ENCODE assay signal across 9 mouse cellular contexts in the genomic region with DNA sequence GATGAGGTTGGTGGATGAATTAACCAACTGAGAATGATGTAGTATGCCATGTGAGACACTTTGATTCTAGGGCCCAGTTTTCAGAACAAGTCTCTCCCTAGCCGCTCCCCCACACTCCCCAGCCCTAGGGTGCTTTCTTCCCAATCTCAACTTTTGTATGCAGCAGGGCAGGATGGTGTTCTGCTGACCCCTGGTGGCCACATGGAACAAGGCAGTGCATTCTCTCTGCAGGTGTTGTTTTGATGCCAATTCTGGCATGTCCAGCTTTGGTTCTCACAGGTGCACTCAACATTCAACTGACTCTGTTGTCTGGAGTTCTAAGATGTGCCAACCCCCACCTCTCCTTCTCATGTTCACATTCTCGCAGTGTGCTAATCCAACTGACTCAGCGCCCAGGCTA. TPM values are rescaled to one million over a fixed set of nuclear protein-coding genes. Genes with fewer than 3 reads are reported as not detected.
DNase-seq lines count a peak whose midpoint lies in the region; ATAC-seq and TF ChIP-seq lines count a peak whose summit lies in the region.
"Had no signal": no experiment of that assay in that cellular context is flagged by ENCODE, and none has a peak within 500 bp of the region (broad histone marks: within the 10 kb centered on the region; RNA-seq: fewer than 3 reads in every experiment).

No protein-coding gene starts in this region.

- 43% methylated on average over 3 of the region's 3 CpGs for WGBS in heart, postnatal 0 days
- WGBS in lung, embryonic 16.5 days = 41% methylated on average over 3 of the region's 3 CpGs

- peaks cover 10% of the 10 kb centered on the region; the same call in 1 of the 2 replicates for H3K27me3 ChIP-seq in E14TG2a.4 (ENCODE audit: insufficient read depth, low read length)
- no peaks in the 10 kb centered on the region for H3K27me3 ChIP-seq in heart, postnatal 0 days (ENCODE audit: control insufficient read depth, insufficient read depth, low read length)
- H3K27me3 ChIP-seq in lung, embryonic 16.5 days (ENCODE audit: control insufficient read depth, insufficient read depth, low read depth, low read length) = no peaks in the 10 kb centered on the region
- H3K27me3 ChIP-seq: heart, embryonic 13.5 days had no signal

- TF ChIP-seq CTCF in E14TG2a.4 (conservative IDR thresholded peaks at IDR 0.05; ENCODE audit: low read length) = peak; percentile 90
- peak; percentile 97 for TF ChIP-seq CTCF in heart, postnatal 0 days (IDR thresholded peaks at IDR 0.05; ENCODE audit: low read depth)

- H3K9ac ChIP-seq in heart, postnatal 0 days (replicated peaks; ENCODE audit: low read depth, low read length) = no peak overlapping the region
- H3K9ac ChIP-seq in lung, embryonic 16.5 days (ENCODE audit: low read length) = no peak overlapping the region
- H3K9ac ChIP-seq: heart, embryonic 13.5 days had no signal

- no peak overlapping the region for H3K4me3 ChIP-seq in E14TG2a.4 (replicated peaks; ENCODE audit: low read length)
- H3K4me3 ChIP-seq in heart, postnatal 0 days (ENCODE audit: low read depth, low read length) = no peak overlapping the region
- no peak overlapping the region for H3K4me3 ChIP-seq in lung, embryonic 16.5 days (ENCODE audit: low read length)
- H3K4me3 ChIP-seq: heart, embryonic 13.5 days had no signal

- no peaks in the 10 kb centered on the region for H3K9me3 ChIP-seq in E14TG2a.4 (ENCODE audit: low read length)
- H3K9me3 ChIP-seq in heart, postnatal 0 days (replicated peaks; ENCODE audit: control insufficient read depth, low read length) = no peaks in the 10 kb centered on the region
- no peaks in the 10 kb centered on the region for H3K9me3 ChIP-seq in lung, embryonic 16.5 days (ENCODE audit: control insufficient read depth, low read length)
- H3K9me3 ChIP-seq: heart, embryonic 13.5 days had no signal

- peak; percentile 79 for DNase-seq in adrenal gland, postnatal 10 days
- DNase-seq in embryo, embryonic 11.5 days (ENCODE audit: low read depth, low spot score) = peak; percentile 46
- DNase-seq in heart, postnatal 0 days (ENCODE audit: low spot score) = peak; percentile 61
- DNase-seq in kidney, postnatal 25 days = peak; percentile 71 to 77
- peak; percentile 37 for DNase-seq in retina, adult 2 months (ENCODE audit: low read depth, low spot score)
- DNase-seq in thymus, postnatal 14 days = peak; percentile 83

- no peak overlapping the region for H3K4me2 ChIP-seq in heart, postnatal 0 days (ENCODE audit: low read depth, low read length)
- no peak overlapping the region for H3K4me2 ChIP-seq in lung, embryonic 16.5 days (ENCODE audit: low read depth, low read length)
- H3K4me2 ChIP-seq: heart, embryonic 13.5 days had no signal

- H3K27ac ChIP-seq in heart, postnatal 0 days (ENCODE audit: low read depth) = no peak overlapping the region
- no peak overlapping the region for H3K27ac ChIP-seq in lung, embryonic 16.5 days (ENCODE audit: low read length)
- H3K27ac ChIP-seq: heart, embryonic 13.5 days had no signal

- TF ChIP-seq EP300 in heart, postnatal 0 days (IDR thresholded peaks at IDR 0.05; ENCODE audit: low read depth) = no peak

- ATAC-seq in heart, postnatal 0 days (ENCODE audit: insufficient read depth, low read depth) = peak; percentile 59; the same call in 1 of the 2 replicates
- ATAC-seq in lung, embryonic 16.5 days (ENCODE audit: low read depth) = peak; percentile 35; the same call in 1 of the 2 replicates

- H3K4me1 ChIP-seq in E14TG2a.4 (replicated peaks; ENCODE audit: low read depth, low read length) = peaks cover 8% of the 10 kb centered on the region; the same call in 1 of the 2 replicates
- 0 out of 2 replicates have a peak, but pooled peaks cover 8% of the 10 kb centered on the region for H3K4me1 ChIP-seq in heart, postnatal 0 days (ENCODE audit: control insufficient read depth, insufficient read depth)
- H3K4me1 ChIP-seq in lung, embryonic 16.5 days (replicated peaks; ENCODE audit: control insufficient read depth, insufficient read depth, low read length) = no peaks in the 10 kb centered on the region
- H3K4me1 ChIP-seq: heart, embryonic 13.5 days had no signal

- peaks cover 19% of the 10 kb centered on the region for H3K36me3 ChIP-seq in E14TG2a.4 (ENCODE audit: insufficient read depth, low read length)
- H3K36me3 ChIP-seq in heart, postnatal 0 days (replicated peaks; ENCODE audit: control insufficient read depth, insufficient read depth, low read length) = peaks cover 15% of the 10 kb centered on the region
- H3K36me3 ChIP-seq in lung, embryonic 16.5 days (ENCODE audit: control insufficient read depth, insufficient read depth, low read length) = peaks cover 5% of the 10 kb centered on the region; the same call in 1 of the 2 replicates

RNA-seq across cellular contexts. Expression of a gene that starts 14.2 kb away (rescaled TPM):
- total RNA-seq in adrenal gland, postnatal 10 days (2021) = not detected
- total RNA-seq in heart, postnatal 0 days (2014; rRNA removed; ENCODE audit: low replicate concordance) = not detected in 2 replicates
- 0.18 and 0.29 TPM in 2 replicates for polyA plus RNA-seq in heart, postnatal 0 days (2015; fragmentation: Nextera tagmentation; extraction: Ambion mirVana)
- 0.38 and 0.39 TPM in 2 replicates for polyA plus RNA-seq in lung, embryonic 16.5 days (2015; fragmentation: Nextera tagmentation; extraction: Ambion mirVana)

RNA-seq across cellular contexts. Expression of a gene that starts 39.2 kb away (rescaled TPM):
- 10 to 100 TPM; 43.9 to 46.8 TPM for total RNA-seq in adrenal gland, postnatal 10 days (2021)
- total RNA-seq in heart, postnatal 0 days (2014; rRNA removed; ENCODE audit: low replicate concordance) = 94.2 and 123 TPM in 2 replicates
- 153 and 154 TPM in 2 replicates for polyA plus RNA-seq in heart, postnatal 0 days (2015; fragmentation: Nextera tagmentation; extraction: Ambion mirVana)
- polyA plus RNA-seq in lung, embryonic 16.5 days (2015; fragmentation: Nextera tagmentation; extraction: Ambion mirVana) = 34.8 and 39.1 TPM in 2 replicates
